In the genomic region with DNA sequence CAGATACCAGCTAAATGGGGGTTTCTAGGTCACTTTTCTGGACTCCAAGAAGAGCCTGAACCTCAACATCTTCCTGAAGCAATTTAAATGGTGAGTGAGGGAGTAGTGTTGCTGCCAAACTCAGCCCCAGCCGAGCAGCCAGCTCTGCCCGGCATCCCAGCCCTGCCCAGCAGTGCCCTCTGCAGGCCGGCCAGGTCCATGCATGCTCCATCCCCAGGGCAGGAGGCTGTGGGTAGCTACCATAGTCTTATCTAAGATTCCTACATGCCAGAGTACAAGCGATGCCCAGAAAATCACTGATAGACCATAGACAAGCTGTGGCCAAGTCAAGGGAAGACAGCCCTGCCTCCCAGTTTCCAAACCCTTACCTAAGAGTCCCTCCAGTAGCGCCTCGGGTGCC, we compare ENCODE assay signal across 8 mouse cellular contexts. TPM values are rescaled to one million over a fixed set of nuclear protein-coding genes. Genes with fewer than 3 reads are reported as not detected.
A peak's percentile ranks its signal among the peaks of the same experiment; 100 is the strongest.
DNase-seq lines count a peak whose midpoint lies in the region; ATAC-seq and TF ChIP-seq lines count a peak whose summit lies in the region.

No protein-coding gene starts in this region.

- H3K9me3 ChIP-seq in embryonic facial prominence, embryonic 11.5 days (replicated peaks; ENCODE audit: control insufficient read depth, low read length): no peaks in the 10 kb centered on the region
- no peaks in the 10 kb centered on the region for H3K9me3 ChIP-seq in heart, embryonic 13.5 days
- H3K9me3 ChIP-seq in liver, embryonic 16.5 days (replicated peaks; ENCODE audit: control insufficient read depth, low read length): no peaks in the 10 kb centered on the region
- no peaks in the 10 kb centered on the region for H3K9me3 ChIP-seq in neural tube, embryonic 12.5 days

- H3K27me3 ChIP-seq in embryonic facial prominence, embryonic 11.5 days (ENCODE audit: control insufficient read depth, insufficient read depth, low read length): no peaks in the 10 kb centered on the region
- H3K27me3 ChIP-seq in heart, embryonic 13.5 days (replicated peaks): no peaks in the 10 kb centered on the region
- H3K27me3 ChIP-seq in liver, embryonic 16.5 days (ENCODE audit: control insufficient read depth, insufficient read depth, low read depth, low read length): no peaks in the 10 kb centered on the region
- H3K27me3 ChIP-seq in neural tube, embryonic 12.5 days (replicated peaks): no peaks in the 10 kb centered on the region
- H3K27me3 ChIP-seq in testis, adult 2 months (ENCODE audit: control insufficient read depth, insufficient read depth, low read length): no peaks in the 10 kb centered on the region

- no peak overlapping the region for H3K9ac ChIP-seq in embryonic facial prominence, embryonic 11.5 days (replicated peaks; ENCODE audit: low read length)
- H3K9ac ChIP-seq in heart, embryonic 13.5 days: 0 out of 2 replicates have a peak overlapping the region, but pooled peaks have one; percentile 8
- H3K9ac ChIP-seq in liver, embryonic 16.5 days (ENCODE audit: low read depth, low read length): no peak overlapping the region
- no peak overlapping the region for H3K9ac ChIP-seq in neural tube, embryonic 12.5 days

- DNase-seq in A20 (ENCODE audit: low read depth, low spot score): peak; percentile 73
- peak; percentile 93 for DNase-seq in adrenal gland, postnatal 10 days
- DNase-seq in embryonic facial prominence, embryonic 11.5 days (ENCODE audit: low spot score): peak; percentile 62
- DNase-seq in kidney, postnatal 10 days: peak; percentile 88

- TF ChIP-seq POLR2A in testis, adult 2 months (IDR thresholded peaks at IDR 0.05; ENCODE audit: control insufficient read depth, low read depth, low read length): no peak

- peaks cover 3% of the 10 kb centered on the region; the same call in 1 of the 2 replicates for H3K4me1 ChIP-seq in embryonic facial prominence, embryonic 11.5 days (ENCODE audit: control insufficient read depth, insufficient read depth, low read length)
- peaks cover 34% of the 10 kb centered on the region for H3K4me1 ChIP-seq in heart, embryonic 13.5 days
- no peaks in the 10 kb centered on the region for H3K4me1 ChIP-seq in liver, embryonic 16.5 days (ENCODE audit: control insufficient read depth, low read depth, low read length)
- peaks cover 5% of the 10 kb centered on the region; the same call in 1 of the 2 replicates for H3K4me1 ChIP-seq in neural tube, embryonic 12.5 days
- H3K4me1 ChIP-seq in testis, adult 2 months (ENCODE audit: control insufficient read depth, insufficient read depth, low read length): no peaks in the 10 kb centered on the region

- WGBS in embryonic facial prominence, embryonic 11.5 days: 47% methylated on average over 6 of the region's 6 CpGs
- WGBS in heart, embryonic 13.5 days: 36% methylated on average over 6 of the region's 6 CpGs
- WGBS in liver, embryonic 16.5 days (ENCODE audit: insufficient replicate concordance): 31% methylated on average over 6 of the region's 6 CpGs
- 47% methylated on average over 6 of the region's 6 CpGs for WGBS in neural tube, embryonic 12.5 days

- H3K4me2 ChIP-seq in embryonic facial prominence, embryonic 11.5 days (ENCODE audit: low read depth, low read length): no peak overlapping the region
- no peak overlapping the region for H3K4me2 ChIP-seq in heart, embryonic 13.5 days
- no peak overlapping the region for H3K4me2 ChIP-seq in liver, embryonic 16.5 days (ENCODE audit: low read depth, low read length)
- no peak overlapping the region for H3K4me2 ChIP-seq in neural tube, embryonic 12.5 days (replicated peaks)

- ATAC-seq in embryonic facial prominence, embryonic 11.5 days (replicated peaks; ENCODE audit: insufficient number of reproducible peaks, low FRiP score, low TSS enrichment, low read depth): no peak
- ATAC-seq in heart, embryonic 13.5 days (ENCODE audit: extremely low read depth, insufficient number of reproducible peaks, low FRiP score, low TSS enrichment): no peak
- peak; percentile 54 for ATAC-seq in liver, embryonic 16.5 days (ENCODE audit: low read depth)
- peak; percentile 61; the same call in 1 of the 2 replicates for ATAC-seq in neural tube, embryonic 12.5 days (ENCODE audit: low FRiP score, low read depth)

- peak; percentile 84; the same call in 1 of the 2 replicates for TF ChIP-seq CTCF in testis, adult 2 months (IDR thresholded peaks at IDR 0.05; ENCODE audit: control insufficient read depth, insufficient read depth, insufficient replicate concordance, low read depth, low read length)

- no peak overlapping the region for H3K27ac ChIP-seq in embryonic facial prominence, embryonic 11.5 days (replicated peaks; ENCODE audit: low read depth, low read length)
- H3K27ac ChIP-seq in heart, embryonic 13.5 days (replicated peaks): no peak overlapping the region
- no peak overlapping the region for H3K27ac ChIP-seq in liver, embryonic 16.5 days (ENCODE audit: low read length)
- H3K27ac ChIP-seq in neural tube, embryonic 12.5 days: no peak overlapping the region
- no peak overlapping the region for H3K27ac ChIP-seq in testis, adult 2 months (ENCODE audit: control insufficient read depth, insufficient read depth, low read depth, low read length)

- H3K36me3 ChIP-seq in embryonic facial prominence, embryonic 11.5 days (replicated peaks; ENCODE audit: control insufficient read depth, insufficient read depth, low read depth, low read length): no peaks in the 10 kb centered on the region
- peaks cover 56% of the 10 kb centered on the region for H3K36me3 ChIP-seq in heart, embryonic 13.5 days
- no peaks in the 10 kb centered on the region; the same call in 1 of the 2 replicates for H3K36me3 ChIP-seq in liver, embryonic 16.5 days (ENCODE audit: control insufficient read depth, insufficient read depth)
- H3K36me3 ChIP-seq in neural tube, embryonic 12.5 days: no peaks in the 10 kb centered on the region
- no peaks in the 10 kb centered on the region for H3K36me3 ChIP-seq in testis, adult 2 months (ENCODE audit: control insufficient read depth, insufficient read depth, low read length)

- H3K4me3 ChIP-seq in embryonic facial prominence, embryonic 11.5 days (ENCODE audit: low read depth, low read length): no peak overlapping the region
- no peak overlapping the region for H3K4me3 ChIP-seq in heart, embryonic 13.5 days
- no peak overlapping the region for H3K4me3 ChIP-seq in liver, embryonic 16.5 days (ENCODE audit: low read depth, low read length)
- no peak overlapping the region for H3K4me3 ChIP-seq in neural tube, embryonic 12.5 days
- H3K4me3 ChIP-seq in testis, adult 2 months (ENCODE audit: control insufficient read depth, low read depth, low read length): no peak overlapping the region

RNA-seq across cellular contexts. Expression of gene Adssl1, which starts 14.1 kb away (rescaled TPM):
- 10 to 100 TPM; 42.9 to 72.4 TPM for total RNA-seq in adrenal gland, postnatal 10 days (2021)
- 4.0 and 4.2 TPM in 2 replicates for polyA plus RNA-seq in embryonic facial prominence, embryonic 11.5 days (2014; fragmentation: Nextera tagmentation; extraction: Ambion mirVana)
- polyA plus RNA-seq in heart, embryonic 13.5 days (2015; fragmentation: Nextera tagmentation; extraction: Ambion mirVana): 69.3 and 83.9 TPM in 2 replicates
- polyA plus RNA-seq in liver, embryonic 16.5 days (2015; fragmentation: Nextera tagmentation; extraction: Ambion mirVana): 12.4 and 14.0 TPM in 2 replicates
- polyA plus RNA-seq in neural tube, embryonic 12.5 days (2016; fragmentation: Nextera tagmentation; extraction: Ambion mirVana): 3.2 and 3.7 TPM in 2 replicates
- polyA plus RNA-seq in testis, adult 2 months (2012; rRNA removed): 7.9 and 8.9 TPM in 2 replicates

RNA-seq across cellular contexts. Expression of gene Inf2, which starts 17.2 kb away (rescaled TPM):
- total RNA-seq in adrenal gland, postnatal 10 days (2021): 10 to 100 TPM; 21.7 to 25.4 TPM
- 1.6 and 1.9 TPM in 2 replicates for polyA plus RNA-seq in embryonic facial prominence, embryonic 11.5 days (2014; fragmentation: Nextera tagmentation; extraction: Ambion mirVana)
- 3.2 TPM in 2 replicates for polyA plus RNA-seq in heart, embryonic 13.5 days (2015; fragmentation: Nextera tagmentation; extraction: Ambion mirVana)
- polyA plus RNA-seq in liver, embryonic 16.5 days (2015; fragmentation: Nextera tagmentation; extraction: Ambion mirVana): 1.2 and 2.7 TPM in 2 replicates
- 1.1 and 2.2 TPM in 2 replicates for polyA plus RNA-seq in neural tube, embryonic 12.5 days (2016; fragmentation: Nextera tagmentation; extraction: Ambion mirVana)
- polyA plus RNA-seq in testis, adult 2 months (2012; rRNA removed): 2.9 TPM in 2 replicates

RNA-seq across cellular contexts. Expression of gene Siva1, which starts 38.7 kb away (rescaled TPM):
- total RNA-seq in adrenal gland, postnatal 10 days (2021): 10 to 100 TPM; 35.9 to 46.7 TPM
- polyA plus RNA-seq in embryonic facial prominence, embryonic 11.5 days (2014; fragmentation: Nextera tagmentation; extraction: Ambion mirVana): 222 and 241 TPM in 2 replicates
- 129 and 149 TPM in 2 replicates for polyA plus RNA-seq in heart, embryonic 13.5 days (2015; fragmentation: Nextera tagmentation; extraction: Ambion mirVana)
- 84.7 and 89.5 TPM in 2 replicates for polyA plus RNA-seq in liver, embryonic 16.5 days (2015; fragmentation: Nextera tagmentation; extraction: Ambion mirVana)
- 108 and 130 TPM in 2 replicates for polyA plus RNA-seq in neural tube, embryonic 12.5 days (2016; fragmentation: Nextera tagmentation; extraction: Ambion mirVana)
- polyA plus RNA-seq in testis, adult 2 months (2012; rRNA removed): 36.0 and 41.7 TPM in 2 replicates

Comparison
In these comparisons a context has a peak if more than half of its experiments do, and no peak if none do; other contexts are left out.
1. ATAC-seq: peak in liver, embryonic 16.5 days (single experiment) and neural tube, embryonic 12.5 days (single experiment); none in embryonic facial prominence, embryonic 11.5 days (single experiment) and heart, embryonic 13.5 days (single experiment).
2. Peak in every context shown above with its lines, with median percentiles within 50 percentile points of each other: DNase-seq.